Mouse (Mus musculus) heart, postnatal 0 days (tissue): ENCODE results near the gene Kbtbd4.

Source experiments
- CTCF ChIP-seq: IDR thresholded peaks from 2 replicates; pipeline ENCODE4 v1.5.1; 2016; ENCODE audit warnings: antibody characterized with exemption, control low read depth, low read depth
- EP300 ChIP-seq: IDR thresholded peaks from 2 replicates; pipeline ENCODE4 v1.6.1; 2016; ENCODE audit warnings: antibody characterized with exemption, low read depth

- TF ChIP-seq CTCF, result no peak
- TF ChIP-seq EP300, result no peak
Measured at GRCm38 (mm10) chr2:90939750-90940149, 35.2 kb downstream of the Kbtbd4 start.
